Mouse (Mus musculus): ENCODE measurements around the gene Mycbp.

The Mycbp gene

DNA sequence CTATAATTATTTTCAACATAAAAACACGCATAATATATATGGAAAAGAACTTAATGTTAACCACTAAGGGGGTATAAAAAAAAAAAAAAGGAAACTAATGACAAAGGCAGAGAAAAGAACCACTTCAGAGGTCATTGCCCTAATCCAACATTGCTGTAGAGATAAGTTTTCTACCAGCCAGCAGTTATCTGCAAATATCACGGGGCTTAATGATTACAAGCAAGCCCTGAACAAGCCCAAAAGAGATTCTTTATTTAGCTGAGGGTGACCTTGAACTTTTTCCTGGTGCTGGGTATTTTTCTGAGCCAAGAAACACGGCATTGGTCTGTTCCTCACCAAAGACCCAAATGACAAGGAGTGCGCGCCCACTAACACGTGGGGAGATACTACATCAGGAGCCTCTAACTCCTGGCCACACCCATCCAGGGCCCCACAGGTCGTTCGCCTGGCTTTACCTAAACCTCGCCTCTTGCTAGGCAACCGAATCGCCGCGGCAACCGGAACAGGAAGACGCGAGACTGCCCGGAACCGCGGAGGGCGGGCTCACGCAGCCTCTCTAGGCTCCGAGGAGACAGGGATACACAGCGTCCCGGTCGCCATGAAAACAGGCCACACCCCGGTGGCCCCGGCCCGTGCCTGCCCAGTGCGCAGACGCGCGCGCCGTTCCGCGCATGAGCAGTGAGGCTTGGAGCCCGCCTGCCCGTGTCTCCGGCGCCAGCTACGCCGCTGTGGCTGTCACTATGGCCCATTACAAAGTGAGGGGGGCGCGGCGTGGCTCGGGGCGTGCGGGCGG lies at the start of gene Mycbp:
Gene Mycbp (plus strand): TSS at position 500 of the 793 bp plus-strand sequence.
- DNase-seq (ENCODE audit: low read depth, low spot score) = peak; percentile 97

DNA sequence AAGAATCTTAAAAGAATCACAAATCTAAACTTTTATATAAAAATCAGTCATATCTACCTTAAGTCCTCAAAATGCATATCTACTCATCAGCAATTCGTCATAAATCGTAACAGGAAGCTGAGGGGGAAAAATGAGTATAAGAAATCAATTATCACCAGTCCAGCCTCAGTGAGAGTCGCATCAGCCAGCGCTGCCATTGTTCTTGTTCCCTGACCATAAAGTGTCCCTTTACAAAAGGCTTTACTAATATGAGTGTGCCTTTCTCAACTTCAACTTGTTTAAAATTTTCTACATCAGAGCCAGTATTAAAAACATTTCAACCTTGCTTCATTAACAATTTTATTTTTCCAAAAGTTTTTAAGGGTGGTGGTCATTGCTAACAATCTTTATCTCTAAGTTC lies 47.7 kb upstream of the Mycbp start:
- DNase-seq (ENCODE audit: low read depth, low spot score) = no peak

DNA sequence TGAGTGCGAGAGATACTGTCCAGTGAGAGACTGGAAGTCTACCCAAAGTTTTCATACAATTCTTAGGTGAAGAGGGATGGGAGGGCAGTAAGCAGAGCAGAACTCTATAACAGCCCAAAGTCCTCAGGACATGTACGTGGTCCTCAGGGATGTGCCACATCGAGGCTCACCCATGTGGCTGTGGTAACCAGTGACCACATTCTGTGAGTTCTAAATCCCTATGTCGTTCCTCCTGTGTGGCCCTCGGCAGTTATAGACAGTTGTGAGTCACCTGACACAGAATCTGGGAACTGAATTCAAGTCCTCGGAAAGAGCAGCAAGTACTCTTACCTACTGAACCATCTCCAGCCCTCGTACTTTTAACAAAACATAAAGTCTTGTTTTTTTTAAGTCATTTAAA lies 46.5 kb upstream of the Mycbp start:
- DNase-seq (ENCODE audit: low read depth, low spot score) = no peak

DNA sequence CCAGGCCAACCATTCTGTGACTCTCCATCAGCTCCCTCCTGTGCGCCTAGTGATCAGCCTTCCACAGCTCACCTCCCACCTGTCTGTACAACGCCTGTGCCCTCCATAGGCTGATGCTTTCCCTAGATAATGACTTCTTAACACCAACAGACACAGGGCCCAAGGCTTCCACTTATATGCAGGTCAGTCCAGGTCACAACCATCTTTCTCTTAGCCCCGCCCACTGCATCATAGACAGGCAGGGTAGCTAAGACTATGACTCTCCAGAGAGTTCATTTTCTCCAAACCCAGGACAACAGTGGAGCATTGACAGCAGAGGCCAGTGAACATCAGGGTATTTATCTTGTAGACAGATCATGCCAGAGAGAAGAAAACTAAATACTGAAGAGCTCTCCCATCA lies 45.3 kb upstream of the Mycbp start, which contains the start of gene 4933427I04Rik:
Gene 4933427I04Rik (plus strand): TSS at position 301 of the 400 bp plus-strand sequence.
- DNase-seq (ENCODE audit: low read depth, low spot score) = no peak

DNA sequence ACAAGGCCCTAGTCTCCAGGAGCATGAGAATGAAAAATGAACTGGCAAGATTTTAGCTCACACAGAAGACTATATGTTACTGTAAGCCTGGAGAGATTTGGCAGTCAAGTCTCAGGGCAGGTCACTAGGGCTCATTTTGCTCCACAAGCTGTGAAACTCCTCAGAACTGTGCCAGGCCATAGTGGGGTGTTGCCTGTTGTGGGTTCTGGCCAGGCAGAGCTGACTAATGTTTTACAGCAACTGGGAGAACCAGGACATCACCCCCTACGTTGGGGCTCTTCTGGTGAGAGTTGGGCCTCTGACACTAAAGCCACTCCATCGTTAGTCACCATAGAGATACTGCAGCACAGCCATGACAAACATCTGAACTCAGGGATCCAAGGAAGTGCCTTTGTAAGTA lies 44.8 kb upstream of the Mycbp start:
- no peak for DNase-seq (ENCODE audit: low read depth, low spot score)

DNA sequence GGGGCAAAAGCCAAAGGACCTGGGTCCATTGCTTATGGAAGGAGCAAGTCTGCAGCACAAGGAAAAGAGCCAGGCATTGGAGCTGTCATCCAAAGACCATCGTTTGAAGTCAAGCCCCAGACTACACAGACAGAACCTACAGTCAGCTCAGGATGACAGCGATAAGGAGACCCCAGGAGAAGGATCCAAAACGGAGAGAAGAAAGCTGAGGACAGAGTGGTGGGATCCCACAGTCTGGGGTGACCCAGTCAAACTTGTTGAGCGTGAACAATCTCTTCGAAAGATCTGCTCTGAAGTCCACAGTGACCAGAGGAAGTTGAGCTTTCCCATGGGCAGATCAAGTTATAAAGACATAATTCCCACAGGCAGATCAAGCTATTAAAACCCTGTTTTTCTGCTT lies 44.0 kb upstream of the Mycbp start:
- DNase-seq (ENCODE audit: low read depth, low spot score) = no peak

DNA sequence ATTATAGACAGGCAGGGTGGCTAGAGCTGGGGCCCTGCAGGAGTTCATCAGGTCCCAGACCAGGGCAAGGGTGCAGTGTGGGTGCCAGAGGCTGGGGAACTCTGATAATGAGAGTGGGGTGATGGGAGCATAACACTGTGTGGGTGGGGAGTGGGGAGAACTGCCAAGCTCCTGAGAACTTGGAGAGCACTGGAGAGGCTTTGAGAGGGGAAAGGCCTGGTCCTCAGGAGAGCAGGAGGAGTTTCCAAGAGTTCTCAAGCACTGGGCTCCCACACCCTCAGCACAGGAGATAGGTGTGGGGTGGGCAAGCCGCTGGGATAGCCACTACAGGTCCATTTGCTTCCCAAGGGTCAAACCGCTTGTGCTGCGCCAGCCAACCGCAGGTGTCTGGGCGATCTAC lies 10.9 kb upstream of the Mycbp start:
- DNase-seq (ENCODE audit: low read depth, low spot score) = no peak

DNA sequence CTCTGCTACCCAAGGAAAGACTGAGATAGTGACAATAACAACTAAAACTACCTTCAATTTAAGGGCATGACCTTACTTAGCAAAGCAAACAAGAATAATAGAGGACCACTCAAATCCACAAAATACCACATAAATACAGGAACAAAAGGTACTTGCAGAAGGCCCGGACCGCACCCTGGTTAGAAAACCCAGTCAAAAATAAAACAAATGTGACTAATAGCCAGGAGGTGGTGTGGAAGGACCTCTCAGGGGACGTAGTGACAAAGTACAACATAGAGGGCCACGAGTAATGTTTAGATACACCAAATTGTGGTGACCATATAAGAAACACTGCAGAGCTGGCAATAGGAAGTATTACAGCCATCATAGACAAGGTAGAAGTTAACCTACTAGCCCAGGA lies 10.3 kb upstream of the Mycbp start:
- DNase-seq (ENCODE audit: low read depth, low spot score) = no peak

DNA sequence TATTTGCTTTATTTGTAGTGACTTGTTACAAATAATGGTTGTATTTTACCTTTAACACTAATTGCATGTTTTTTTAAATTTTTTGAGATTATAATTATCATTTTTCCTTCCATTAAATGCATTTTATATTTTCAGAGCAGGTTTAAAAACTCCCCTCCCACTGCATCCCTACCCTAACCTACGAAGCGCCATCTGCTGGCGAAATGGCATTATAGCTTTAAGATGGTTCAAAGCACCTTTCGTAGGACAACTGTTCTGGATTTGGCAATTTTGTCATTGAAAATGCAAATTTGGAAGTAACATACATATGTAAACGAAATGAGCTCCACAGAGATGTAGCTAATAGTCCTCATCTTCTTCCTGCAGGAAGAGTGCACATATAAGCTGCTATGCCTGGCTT lies 5.9 kb upstream of the Mycbp start:
- peak; percentile 48 for DNase-seq (ENCODE audit: low read depth, low spot score)

DNA sequence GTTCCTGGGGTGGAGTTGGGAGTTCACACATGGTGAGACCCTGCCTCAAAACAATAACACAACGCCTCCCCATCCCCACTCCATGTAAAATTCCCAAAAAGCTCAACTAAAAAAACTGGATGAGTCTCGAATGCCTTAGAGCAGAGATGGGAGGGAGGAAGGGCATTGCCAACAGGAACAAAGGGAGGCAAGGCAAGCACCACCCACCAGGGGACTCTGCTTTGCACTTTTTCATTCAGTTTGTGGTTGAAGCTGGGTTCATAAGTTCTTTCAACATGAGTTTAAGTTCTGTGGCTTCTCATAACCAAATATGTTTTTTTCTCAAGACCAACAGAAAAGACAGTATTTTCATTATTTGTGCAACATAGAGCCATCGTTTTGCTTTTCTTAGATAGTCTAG lies 1.2 kb upstream of the Mycbp start:
- no peak for DNase-seq (ENCODE audit: low read depth, low spot score)

DNA sequence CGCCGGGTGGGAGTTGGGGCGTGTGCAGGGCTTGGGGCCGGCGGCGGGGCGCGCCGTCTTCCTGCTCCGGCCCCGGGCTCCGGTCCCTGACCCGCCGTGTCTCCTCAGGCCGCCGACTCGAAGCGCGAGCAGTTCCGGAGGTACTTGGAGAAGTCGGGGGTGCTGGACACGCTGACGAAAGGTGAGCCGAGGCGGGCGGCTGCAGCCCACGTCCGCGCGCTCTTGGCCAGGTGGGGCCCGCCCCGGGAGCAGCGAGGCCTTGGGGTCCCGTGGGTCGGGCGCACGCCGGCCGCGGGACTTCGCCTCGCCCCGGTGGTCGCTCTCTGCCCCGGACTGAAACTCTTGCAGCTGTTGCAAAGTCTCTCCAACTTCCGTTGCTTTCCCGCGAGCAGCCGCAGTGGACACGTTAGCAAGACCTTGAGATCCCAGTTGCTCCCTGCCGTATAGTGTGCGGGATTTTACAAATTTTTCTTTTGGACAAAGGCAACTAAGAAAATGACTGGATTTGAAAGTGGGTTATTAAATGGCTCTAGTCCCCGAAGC lies 565 bp downstream of the Mycbp start:
- DNase-seq (ENCODE audit: low read depth, low spot score) = peak; percentile 31

DNA sequence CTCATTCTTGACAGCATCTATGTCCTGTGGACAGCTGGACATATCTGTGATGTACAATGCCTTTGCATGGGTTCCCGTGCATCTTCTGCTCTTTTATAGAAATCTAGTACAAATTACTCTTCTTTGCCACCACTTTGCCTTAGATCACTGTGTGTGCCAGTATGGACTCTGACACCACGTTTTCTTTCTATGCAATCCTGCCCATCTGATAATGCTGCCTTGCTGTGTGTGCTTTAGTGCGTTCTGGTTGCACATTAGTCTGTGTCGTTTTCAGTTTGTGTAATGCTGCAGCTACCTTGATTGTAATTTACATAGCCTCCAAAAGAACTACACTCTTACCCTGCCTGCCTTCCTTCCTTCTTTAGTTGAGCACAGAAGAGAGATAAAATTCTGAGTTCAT lies 6.9 kb downstream of the Mycbp start:
- DNase-seq (ENCODE audit: low read depth, low spot score) = no peak

DNA sequence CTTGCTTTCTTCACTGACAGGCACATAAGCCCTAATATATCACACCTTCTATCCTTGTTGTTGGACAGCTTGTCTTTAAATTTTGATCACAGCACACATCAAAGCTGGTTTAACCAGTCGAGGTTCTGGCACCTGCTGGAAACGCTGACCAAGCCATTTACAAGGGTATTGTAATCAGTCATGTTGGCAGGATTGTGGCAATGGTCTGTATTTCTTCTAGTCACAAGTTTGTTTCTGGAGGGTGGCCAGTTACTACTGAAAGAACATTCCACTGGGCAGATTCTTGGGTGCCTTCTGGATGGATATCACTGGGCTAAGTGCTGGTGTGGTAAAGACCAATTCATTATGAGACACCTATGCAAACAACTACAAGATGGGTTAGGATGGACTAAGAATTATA lies 7.8 kb downstream of the Mycbp start:
- no peak for DNase-seq (ENCODE audit: low read depth, low spot score)

DNA sequence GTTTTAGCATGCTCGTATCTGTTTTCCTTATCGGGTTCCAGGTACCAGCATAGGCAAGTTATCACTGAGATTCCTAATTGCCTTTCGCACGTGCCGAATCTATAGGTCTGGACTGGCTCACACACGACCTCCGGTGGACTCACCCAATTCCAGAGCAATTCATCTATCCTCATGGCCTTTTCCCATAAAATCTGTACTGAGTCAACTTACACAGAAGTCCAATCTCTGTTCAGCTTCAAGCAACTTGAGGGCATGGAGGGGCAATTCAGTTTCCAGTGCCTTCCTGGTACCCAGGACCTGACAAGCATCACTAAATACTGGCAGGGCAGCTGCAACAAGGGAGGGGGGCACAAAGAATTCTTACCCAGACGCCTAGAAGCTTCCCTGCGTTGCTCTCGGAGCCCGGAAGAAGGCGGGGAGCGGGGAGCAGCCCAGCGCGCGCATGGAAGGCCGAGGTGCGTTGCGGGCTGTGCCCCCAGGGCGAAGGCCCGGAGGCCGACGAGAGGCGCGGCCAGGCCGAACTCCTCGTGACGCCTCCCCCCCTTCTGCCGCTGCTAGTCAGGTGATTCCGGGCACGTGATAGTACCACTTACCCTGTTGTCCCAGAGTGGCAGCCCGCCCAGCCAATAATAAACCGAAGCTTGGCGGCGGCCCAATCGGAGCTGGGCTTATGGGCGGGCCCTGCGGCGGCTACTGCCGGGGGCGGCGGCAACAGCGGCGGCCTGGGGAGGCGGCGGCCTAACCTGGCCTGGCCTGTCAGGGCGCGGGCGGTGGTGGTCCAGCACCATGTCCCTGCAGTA lies 12.3 kb downstream of the Mycbp start, which contains the start of gene Rragc:
Gene Rragc (plus strand): TSS at position 699 of the 800 bp plus-strand sequence.
- peak; percentile 94 for DNase-seq (ENCODE audit: low read depth, low spot score)

DNA sequence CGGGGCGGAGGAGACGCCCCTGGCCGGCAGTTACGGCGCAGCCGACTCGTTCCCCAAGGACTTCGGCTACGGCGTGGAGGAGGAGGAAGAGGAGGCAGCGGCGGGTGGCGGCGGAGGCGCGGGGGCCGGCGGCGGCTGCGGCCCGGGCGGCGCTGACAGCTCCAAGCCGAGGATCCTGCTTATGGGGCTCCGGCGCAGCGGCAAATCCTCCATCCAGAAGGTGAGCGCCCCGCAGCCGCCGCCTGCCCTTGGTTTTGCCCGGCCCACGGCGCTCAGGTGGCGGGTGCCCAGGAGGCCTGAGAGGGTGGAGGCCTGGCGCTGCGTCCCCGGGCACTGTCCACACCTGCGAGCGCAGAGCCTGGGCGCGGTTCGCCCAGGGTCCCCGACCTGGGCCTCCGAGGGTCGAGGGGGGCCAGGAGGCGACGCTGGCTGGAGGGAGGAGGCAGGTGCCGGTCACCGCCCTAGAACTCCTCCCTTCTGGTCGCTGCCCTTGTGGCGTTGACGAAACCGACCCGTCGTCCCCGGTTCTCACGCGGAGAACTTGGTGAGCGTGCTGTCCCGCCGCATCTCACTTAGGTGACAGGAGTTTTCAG lies 13.0 kb downstream of the Mycbp start, which contains the start of gene 4930535I16Rik:
Gene 4930535I16Rik (minus strand): TSS at position 475 of the 593 bp plus-strand sequence.
- no peak for DNase-seq (ENCODE audit: low read depth, low spot score)

DNA sequence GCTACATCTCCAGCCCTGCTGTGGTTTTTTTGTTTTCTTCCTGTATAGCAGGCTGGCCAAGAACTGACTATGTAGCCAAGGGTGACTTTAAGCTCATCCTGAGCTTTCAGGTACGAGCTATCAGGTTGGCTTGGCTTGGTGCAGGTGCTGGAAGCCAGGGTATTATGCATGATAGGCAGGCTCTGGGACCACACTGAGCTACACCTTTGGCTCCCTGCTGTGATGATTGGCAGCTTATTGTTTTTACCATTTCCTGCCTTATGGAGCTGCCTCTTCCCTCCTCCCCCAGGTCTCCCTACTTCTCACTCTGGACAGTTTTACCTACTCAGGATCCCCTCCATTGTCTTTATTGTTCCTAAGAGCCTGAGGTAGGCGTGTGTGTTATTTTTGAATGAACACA lies 14.2 kb downstream of the Mycbp start:
- DNase-seq (ENCODE audit: low read depth, low spot score) = no peak

DNA sequence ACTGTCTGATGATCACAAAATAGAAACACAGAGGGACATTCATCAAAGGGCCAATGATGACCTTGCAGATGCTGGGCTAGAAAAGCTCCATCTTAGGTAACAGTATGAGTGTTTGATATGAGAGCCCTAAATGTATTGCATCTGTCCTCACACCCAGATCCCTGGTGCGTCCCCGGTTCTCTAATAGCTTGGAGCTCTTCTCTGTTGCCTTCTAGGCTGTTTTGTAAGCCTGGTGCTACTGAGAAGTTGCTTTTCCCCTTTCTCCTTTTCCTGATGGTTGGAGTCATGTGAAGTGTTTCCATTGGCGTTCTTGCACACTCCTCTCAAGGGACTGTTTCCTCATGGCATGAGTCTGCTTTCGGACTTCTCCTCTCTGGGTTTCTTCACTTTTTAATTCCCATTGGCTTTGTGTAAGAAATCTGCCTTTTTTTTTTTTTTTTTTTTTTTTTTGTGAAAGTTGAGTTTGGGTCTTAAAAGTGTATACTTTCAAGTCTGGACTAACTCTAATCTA lies 16.5 kb downstream of the Mycbp start:
- no peak for DNase-seq (ENCODE audit: low read depth, low spot score)

DNA sequence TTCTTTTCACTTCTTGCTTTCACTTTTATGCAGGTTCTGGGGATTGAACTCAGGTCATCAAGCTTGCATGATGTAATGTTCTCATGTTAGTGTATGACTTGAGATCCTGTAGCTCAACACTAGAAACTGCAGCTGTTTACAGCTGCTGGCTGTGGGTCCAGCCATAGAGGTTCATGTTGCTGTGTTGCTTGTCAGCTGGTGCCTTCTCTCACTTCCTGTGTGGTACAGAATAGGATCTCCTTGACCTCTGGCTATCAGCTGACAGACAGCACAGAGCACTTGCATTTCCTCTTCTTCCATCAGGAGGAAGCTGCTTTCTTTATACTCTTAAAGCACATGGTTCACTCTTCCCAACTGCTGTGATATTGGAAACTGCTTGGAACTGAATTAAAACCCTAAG lies 23.3 kb downstream of the Mycbp start:
- no peak for DNase-seq (ENCODE audit: low read depth, low spot score)

DNA sequence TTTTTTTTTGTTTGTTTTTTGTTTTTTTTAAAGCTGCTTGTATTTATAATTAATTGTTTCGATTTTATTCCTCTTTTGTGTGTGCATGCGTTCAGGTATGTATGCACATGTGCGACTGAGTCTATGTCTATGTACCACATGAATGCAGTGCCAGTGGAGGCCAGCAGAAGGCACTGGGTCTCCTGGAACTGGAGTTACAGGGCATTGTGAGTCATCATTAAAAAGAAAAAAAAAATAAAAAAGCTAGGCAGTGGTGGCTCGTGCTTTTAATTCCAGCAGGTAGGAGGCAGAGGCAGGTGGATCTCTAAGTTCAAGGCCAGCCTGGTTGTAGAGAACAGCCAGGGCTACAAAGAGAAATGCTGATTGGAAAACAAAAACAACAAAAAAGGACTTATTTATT lies 25.4 kb downstream of the Mycbp start:
- DNase-seq (ENCODE audit: low read depth, low spot score) = no peak

DNA sequence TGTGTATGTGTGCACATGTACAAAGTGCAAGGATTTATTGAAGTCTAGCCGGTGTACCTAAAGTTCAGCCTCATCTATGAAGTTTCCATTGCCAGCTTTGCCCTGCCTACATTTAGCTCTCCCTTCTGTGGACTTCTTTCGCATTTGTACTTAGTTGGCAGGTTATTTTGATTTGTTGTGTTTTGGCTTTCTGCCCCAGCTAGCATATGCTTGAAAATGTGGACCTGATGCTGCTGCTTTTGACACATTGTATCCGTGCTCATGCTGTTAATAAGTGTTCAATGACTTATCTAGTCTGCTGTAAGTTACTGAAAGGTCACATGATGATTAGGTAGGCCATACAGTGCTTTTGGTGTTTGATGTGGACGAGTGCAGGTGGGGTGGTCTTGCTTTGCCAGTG lies 29.7 kb downstream of the Mycbp start:
- DNase-seq (ENCODE audit: low read depth, low spot score) = no peak

DNA sequence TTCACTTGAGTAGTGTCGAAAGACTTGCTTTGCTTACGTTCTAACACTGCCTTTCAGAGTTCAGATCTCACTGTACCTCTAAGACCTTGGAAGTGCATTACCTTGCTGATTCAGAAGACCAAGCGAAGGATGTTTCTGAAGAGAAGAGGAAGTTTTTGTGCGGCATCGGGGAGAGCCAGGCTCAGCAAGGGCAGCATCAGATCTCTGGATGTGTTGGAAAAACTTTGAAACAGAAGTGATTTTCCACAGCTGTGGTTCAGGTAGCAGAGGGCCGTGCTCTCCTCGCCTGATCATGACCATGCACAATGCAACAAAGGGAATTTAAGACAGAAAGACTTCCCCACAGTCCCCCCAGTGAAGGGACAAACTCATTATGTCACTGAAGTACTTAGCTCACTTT lies 31.4 kb downstream of the Mycbp start:
- no peak for DNase-seq (ENCODE audit: low read depth, low spot score)

DNA sequence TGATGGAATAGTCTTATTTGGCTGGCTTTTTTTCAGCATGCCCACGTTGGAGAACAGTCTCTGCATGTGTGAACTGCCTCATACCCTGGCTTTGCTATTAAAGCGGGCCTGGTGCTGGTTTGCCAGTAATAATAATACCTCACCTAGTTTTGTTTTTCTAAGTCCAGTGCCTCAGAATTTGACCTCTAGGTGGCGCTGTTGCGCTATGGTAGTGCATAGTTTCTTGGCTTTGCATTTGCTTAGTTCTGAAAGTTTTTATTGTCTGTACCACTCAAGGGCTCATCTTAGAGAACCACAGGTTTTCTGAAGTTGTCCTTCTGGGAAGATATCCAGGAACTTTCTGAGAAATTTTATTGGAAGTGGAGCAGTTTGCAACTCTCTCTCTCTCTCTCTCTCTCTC lies 35.2 kb downstream of the Mycbp start:
- DNase-seq (ENCODE audit: low read depth, low spot score) = peak; percentile 89

All from forelimb bud, embryonic 11.5 days (tissue).